Mouse (Mus musculus) ovary, adult 18-20 months (tissue): Measurements from ENCODE around the gene Dclk2.

Experiments used
- DNase-seq: peaks from one replicate; pipeline ENCODE4 v3.0.0; 2022; ENCODE audit warnings: low spot score, mixed read lengths

Dclk2 gene

DNA sequence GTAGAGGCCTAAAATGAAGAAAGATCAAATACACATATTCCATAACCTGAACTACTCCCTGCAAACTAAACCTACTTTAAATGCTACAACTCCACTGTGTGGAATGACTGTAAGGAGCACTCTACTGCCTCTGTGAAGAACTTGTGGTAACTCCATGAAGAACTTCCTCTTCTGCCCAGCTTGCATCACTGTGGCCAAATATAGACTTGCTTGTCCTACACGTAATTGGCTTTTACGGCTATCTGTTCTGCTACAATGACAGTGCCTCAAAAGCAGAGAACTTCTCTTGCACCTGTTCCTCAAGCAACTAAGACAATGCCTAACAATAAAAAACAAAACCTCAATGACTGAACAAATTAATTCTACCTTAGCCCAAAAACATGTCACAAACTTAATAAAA, 26.2 kb downstream of the Dclk2 start:
- no peak for DNase-seq

DNA sequence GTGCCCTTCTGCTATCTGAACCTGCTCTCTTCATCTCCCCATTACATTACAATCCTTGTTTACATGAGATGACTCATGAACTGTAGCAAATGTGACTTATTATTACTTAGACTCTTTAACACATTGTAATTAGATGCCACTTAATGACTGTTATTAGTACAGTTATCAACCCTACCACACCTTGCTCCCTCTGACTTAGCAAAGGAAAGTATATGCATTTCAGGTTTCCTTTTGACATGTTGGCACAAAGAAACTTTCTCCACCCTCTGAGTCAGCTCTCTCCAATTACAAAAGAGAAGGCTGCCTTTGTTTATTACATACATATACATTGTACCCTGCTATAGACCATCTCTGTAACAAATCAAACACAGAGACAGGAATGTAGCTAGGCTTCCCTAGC, 33.1 kb downstream of the Dclk2 start:
- no peak for DNase-seq

DNA sequence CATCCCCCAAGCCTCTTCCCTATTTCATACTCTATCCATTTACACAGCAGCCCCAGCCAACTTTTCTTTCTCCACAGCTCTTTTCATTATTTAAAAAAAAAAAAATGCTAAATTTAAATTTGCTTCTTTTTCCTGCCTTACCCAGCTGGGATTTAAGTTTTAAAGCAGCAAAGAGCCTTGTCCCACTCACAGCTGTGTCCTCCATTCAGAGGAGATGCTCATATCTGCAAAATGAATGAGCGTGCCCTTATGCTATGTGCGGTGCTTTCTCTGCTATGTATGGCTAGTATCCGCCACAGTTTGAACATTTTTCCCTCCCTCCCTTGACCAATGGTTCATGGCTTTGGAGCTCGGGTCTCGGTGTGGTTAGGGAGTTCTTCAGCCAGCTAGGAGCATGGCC, 35.5 kb downstream of the Dclk2 start:
- DNase-seq, result no peak

DNA sequence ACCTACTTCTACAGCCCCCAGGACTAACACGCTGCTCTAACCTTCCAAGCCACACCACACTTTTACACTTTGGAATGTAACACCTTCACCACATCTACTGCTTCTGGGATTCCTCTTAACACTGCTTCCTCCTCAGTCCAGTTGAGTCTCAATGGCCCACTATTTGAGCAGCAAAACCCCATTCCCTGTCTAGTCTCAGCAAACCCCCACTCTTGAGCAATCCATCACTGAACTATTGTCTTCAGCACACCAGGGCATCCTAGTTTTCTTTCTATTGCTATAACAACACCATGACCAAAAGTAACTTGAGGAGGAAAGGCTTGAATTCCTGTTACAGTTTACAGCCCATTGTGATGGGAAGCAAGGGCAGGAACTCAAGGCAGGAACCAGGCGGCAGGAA, 36.2 kb downstream of the Dclk2 start:
- no peak for DNase-seq

DNA sequence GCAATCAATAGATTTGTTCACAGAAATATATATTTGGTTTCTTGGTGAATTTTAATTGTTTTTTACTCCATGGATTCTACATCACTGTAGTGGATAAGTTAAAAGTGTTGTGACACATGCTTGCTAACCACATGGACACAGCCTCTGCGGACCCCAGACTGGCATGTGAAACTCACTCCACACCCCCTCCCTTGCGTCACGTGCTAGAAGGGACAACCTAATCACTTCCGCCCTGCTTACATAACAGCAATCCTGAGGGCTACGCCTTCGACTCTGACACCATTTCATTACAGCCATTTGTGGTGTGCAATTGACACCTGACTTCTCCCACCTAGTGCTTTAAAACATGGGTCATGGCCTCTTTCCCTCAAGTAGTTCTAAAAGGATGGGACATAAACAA, 36.7 kb downstream of the Dclk2 start:
- DNase-seq, result no peak

DNA sequence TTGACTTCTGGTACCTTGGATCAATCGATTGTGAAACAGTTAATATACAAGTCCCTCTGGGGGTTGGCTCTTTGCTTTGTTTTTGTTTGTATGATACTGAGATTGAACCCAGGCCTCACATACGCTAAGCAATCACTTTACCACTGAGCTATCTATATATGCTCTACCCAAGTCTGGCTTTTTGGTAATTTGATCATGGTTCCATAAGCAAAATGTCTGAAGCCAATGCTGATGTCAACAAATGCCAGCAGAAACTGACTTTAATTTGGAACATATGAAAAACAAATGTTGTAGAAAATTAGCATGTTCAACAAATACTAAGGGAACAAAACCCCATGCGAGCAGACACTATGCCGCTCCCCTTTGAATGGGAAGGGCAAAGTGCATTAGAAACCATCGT, 44.7 kb downstream of the Dclk2 start:
- no peak for DNase-seq

DNA sequence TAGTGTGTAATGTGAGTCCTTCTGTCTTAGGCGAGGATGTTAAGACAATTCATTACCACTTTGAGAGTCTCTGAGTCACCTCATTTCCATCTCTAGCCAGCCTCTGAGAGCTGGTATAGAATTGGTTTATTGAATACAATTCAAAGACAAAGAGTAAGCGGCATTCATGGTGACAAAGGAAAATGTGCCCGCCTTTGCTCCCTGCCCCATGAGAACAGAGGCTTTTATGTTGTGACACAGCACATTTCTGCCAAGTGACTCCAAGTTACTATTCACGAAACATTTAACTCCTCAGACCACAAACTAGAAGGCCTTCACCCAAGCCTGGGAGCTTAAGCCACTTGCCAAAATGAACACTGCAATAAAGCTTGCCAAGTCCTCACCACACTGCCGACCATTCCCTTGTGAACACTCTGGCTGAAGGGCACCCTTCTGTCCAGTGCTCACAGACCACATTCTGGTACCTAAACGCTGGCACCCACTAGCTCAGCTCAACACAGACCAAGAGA, 47.5 kb downstream of the Dclk2 start:
- DNase-seq, result no peak

DNA sequence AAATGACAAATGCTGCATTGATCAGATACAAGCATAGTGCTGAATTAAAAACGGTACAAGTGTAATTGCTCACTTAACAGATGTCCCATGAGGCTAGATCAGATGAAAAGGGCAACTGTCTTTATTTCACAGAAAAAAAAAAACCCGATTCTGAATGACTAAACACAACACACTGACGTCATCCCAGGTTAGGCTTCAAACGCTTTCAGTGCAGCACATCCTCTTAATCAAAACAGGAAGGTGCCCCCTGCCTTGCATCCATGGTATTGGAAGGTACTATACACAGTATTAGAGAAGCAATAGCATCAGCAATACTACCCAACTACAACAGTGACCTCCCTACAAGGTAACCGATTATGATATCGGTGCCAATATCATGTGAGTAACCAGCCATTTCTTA, 49.7 kb downstream of the Dclk2 start:
- no peak for DNase-seq

DNA sequence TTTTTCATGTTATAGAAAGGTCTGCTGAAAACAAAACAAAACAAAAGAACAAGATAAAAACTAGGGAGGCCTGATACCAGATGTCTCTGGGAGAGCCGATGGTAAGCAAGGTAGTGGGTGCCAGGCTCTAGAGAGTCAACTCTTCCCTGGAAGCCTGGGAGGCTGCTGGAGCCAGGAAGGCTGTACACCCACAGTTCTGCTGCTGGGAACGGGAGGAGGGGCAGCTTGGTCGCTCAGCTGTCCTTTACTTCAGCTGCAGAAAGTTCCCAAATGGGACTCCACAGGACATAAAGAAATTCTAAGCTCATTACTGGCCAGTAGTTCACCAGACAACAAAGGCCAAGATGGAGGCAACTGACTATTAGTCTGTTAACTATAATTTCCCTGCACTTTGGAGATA, 50.2 kb downstream of the Dclk2 start:
- DNase-seq, result no peak

DNA sequence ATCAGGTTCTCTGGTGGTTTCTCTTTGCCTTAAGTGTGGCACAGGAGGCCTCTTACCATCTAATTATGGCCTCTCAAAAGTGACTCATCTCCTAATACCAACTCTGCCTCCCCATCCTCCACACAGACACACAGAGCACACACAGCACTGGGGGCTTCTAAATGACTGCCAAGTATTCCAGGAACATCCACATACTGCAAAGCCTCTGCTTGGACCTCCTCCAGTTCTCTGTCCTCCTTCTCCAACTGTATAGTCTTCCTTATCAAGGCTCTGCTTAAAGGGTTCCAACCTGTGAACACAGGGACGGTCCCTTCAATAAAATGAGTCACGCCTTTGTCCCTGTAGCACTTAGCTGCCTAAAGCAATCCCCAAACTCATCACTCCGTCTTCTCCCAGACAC, 51.9 kb downstream of the Dclk2 start:
- DNase-seq, result no peak

DNA sequence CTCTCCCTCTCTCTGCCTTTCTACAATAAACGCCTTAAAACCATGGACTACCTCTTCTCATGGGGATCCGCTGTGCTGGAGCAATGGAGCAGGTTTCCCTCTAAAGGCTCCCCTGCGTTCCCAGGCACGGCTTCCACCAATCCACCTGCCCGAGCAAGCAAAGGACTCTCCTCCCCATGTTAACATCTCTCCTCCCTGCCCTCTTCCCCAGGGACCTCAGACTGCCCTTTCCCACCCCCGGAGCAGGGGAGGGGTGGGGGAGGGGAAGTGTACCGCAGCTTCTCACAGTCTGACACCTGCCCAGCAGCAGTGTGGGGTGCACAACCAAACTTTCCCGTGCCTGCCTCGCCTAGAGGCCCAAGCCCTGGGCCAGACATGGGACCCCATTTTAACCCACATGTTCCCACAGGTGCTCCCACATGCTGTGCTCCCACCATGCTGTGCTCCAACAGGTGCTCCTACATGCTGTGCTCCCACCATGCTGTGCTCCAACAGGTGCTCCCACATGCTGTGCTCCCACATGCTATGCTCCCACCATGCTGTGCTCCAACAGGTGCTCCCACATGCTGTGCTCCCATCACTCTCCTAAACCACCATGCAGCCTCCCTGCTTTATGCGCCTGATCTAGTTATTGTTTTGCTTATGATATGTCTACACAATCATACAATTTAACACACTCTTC, 57.2 kb downstream of the Dclk2 start:
- DNase-seq, result no peak

DNA sequence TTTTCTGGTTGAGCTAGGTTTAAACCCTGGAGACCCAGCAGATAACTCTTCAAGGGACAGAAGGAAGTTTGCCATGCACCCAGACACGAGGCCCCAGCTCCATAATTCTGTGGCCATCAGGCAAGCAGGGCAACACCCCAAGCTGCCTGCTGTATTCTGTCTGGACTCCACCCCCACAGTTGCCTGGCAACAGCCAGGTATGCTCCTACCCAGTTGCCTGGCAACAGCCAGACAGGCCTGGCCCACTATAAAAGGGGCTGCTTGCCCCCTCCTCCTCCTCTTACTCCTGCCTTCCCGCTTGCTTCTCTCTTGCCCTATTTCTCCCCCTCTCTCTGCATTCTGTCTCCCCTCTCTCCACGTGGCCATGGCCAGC, 57.7 kb downstream of the Dclk2 start:
- peak; percentile 12 for DNase-seq

DNA sequence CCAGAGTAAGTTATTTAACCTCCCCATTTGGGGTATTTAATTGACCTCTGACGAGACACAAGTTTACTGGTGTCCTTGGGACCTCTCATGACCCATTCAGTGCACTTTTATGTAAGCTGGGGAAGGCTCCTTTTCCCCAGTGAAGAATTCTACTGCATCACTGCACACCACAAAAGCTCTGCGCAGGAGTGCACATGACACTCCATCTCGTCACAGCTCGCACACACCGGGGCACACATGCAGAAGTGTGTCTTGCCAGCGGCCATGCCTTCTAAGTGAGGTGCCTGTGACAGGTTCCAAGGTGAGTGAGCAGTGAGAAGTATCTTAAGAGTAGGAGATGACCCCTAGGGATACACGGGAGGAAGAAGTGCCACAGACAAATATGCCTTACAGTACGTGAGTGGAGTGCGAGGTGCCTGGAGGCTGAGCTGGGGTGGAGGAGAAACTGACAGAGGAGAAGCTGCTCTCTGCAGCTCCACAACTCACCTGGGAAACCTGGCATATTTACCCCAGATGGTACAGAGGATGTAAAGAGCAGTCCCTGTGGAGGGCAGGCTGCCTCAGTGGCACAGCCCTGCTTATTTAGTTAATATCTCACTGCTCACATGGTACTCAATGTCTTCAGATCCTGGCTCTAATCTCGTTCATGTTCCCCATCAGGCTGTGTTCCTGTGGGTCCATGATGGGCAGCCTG, 58.3 kb downstream of the Dclk2 start:
- DNase-seq, result no peak

DNA sequence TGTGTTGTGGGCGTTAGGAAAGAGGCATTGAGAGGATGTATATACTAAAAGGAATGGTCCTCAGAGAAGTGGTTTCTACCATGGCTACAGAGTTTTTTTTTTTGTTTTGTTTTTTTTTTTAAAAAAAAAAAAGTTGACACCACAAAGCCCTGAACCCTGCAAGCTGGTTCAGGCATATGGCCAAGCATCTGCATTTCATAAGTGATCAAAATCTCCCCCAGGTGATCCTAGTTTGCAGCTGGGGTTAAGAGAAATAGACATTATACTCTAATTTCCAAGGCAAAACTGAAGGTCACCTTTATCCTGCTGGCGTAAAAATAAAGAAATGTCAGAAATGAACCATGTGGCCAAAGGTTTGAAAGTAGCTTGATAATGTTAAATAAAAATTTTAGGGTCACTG, 60.9 kb downstream of the Dclk2 start:
- no peak for DNase-seq

DNA sequence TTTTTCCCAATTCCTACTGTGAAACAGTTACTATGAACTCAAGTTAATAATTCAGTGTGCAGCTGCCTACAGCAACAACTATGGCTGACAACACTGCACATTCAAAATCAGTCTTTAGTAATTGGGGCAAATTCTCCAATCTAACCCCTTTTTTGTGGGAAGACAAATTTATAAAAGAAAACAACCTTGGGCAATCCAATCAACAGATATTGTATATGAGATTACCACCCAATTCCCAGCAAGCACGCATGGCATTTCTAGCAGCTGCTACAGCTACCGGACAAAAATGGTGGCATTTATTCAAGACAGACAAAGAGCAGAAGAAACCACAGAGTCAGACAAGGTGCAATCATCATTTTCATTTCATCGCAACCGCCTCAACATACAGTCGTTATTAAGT, 62.0 kb downstream of the Dclk2 start:
- DNase-seq, result no peak

DNA sequence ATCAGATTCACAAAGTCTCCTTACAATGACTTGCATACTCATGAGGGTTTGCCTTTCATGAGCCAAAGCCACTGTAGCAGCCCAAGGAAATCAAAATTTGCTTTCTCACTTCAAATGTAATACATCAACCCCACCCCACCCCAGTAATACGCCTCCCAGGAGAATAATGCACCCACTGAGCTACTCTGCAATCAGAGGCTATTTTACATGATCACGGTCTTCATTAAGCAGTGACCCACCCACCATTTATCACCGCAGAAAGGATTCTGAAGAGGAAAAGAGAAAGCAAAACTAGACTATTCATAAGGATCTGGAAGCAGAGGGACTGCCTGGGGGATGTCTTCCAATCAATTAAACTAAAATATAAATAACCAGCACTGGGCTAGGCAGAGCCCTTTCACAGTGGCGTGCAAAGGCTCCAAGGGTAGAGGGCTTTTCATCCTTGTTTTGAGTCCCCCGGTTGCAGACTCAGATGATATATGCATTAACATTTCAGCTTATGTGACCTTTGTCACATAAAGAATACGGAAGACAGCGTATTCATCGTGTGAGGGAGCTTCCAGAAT, 62.7 kb downstream of the Dclk2 start:
- DNase-seq, result no peak

DNA sequence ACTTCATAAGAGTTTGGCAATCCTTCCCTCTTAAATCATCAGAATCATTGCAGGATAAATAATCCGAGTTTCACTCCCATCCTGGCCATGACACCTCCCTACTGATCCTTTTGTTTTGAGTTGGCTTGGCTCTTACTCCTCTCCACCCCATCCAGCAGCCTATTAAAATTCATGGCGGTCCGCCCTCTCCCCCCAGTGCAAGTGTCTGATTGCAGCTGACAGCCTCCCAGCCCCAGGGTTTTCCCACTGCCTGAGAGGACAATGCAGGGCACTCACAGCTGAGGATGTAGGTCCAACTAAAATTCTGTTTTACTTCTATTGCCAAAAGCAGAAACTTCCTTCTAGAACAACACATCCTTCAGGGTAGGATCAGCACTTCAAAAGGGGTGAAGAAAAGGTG, 67.8 kb downstream of the Dclk2 start:
- DNase-seq, result no peak

DNA sequence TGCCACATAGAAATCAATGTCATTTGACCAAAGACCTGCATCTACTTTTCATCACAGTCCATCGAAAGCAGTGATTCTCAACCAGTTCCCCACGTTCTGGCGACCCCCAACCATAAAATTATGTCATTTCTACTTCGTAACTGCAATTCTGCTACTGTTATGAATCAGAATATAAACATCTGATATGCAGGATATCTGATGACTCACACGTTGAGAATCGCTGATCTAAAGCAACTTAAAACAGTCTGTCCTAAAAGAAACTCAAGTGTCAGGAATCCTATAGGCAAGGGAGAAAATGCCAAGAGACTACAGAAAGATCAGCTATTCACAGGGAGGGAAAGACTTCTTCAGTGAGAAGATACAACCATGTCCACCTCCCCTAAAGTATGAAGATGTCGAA, 69.5 kb downstream of the Dclk2 start:
- no peak for DNase-seq

DNA sequence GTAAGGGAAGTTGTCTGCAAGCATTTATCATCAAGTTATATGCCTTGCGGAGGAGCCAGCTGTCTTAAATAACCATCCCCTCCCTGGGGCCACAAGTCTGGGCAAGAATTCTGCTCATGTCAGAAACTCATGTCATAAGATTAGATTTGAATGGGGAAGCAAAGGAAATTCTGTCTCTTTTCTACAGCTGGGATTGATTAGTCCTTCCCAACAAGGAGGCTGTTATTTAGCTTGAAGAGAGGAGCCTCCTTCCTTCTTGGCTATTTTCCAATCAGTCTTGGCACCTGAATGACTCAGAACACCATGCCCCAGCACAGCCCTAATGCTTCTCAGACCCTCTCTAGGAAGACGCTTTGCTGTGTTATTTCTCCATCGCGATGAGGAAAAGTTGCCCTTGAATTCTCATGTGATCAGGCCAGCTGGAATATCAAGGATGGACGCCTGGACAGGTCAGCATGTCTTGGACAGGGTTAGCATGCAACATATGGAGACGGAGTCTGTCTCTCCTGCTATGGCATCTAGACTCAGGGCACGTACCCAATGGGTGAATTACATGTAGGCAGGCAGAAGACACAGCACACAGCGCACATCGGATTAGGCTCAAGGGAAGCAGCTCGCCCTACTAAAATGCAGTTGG, 70.1 kb downstream of the Dclk2 start:
- DNase-seq, result no peak

DNA sequence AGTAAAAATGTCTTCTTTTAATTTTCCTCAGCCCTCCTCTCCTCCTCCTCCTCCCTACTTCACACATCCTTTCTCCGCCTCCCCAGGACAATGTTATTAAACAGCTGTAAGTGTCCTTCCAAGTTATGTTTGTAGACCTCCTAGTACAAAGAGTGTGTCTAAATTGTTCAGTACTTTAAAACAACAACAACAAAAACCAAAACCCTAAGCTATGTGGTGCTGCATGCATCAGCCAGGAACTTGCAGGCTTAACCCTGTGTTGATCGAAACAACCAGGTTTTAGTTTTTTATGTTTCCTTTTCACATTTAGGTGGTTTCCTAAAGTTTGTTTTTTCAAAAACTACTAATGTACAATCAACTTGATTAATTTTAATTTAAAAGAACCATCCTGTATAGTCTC, 71.3 kb downstream of the Dclk2 start:
- no peak for DNase-seq

DNA sequence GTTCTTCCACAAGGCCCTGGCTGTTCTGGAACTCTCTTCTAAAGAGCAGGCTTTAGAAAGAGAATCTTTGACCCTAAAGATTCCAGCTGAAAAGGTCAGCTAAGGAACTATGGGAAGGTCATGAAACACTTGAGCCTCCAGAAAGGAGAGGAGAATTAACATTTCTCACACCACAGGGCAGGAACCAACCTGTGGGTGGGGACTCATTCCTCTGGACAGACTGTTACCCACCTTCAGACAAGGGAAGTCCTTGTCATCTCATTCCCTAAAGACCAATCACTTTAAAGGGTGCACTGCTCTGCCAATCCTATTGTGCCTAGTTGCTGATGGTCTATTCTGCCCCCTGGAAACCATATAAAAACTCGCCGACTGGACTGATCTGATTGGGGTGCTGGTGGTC, 73.1 kb downstream of the Dclk2 start:
- DNase-seq, result no peak

DNA sequence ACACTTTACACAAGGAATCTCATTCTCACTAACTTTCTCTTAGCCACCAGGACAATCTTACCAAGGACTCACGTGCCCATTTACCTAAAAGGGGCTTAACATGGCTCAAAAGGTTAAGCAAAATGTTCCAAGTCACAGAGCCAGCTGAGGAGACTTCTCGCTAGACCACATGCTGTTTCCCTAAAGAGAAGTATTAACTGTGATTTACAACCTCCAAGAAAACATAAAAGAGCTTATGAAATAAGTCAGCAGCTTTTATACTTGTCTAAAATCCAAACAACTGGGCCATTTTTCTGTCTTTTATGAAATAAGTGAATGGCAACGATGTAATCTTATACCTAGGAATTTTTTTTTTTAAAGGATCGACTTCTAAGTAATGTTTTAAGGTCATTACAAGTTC, 74.6 kb downstream of the Dclk2 start:
- DNase-seq, result no peak

DNA sequence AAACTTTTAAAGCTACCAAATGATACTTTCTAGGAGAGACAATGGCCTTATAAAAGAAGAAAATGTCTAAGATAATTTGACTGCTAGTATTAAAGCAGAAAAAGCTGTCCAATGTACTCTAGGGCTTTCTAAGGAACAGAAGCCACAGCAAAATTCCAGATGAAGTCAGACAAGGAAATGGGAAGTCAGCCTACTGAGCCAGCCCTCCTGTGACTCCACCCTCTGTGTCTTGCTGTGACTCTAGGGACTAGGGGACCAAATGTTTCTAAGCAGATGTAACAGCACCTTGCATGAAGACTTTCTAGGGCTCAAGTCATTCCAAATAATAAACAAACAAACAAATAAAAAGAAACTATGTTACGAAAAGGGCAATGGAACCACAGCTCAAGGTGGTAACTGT, 75.1 kb downstream of the Dclk2 start:
- DNase-seq, result no peak
